Mouse (Mus musculus) ES-Bruce4 (cell line): Measurements from ENCODE around the gene Gm2016. TPM values are rescaled to one million over a fixed set of nuclear protein-coding genes. Genes with fewer than 3 reads are reported as not detected.
"Not testable (repeated sequence)": the region's sequence is repeated elsewhere in the genome, so short reads cannot be mapped to it uniquely, and the experiment has no call there.

Experiments
- H3K27ac ChIP-seq: 2 replicates; pipeline ENCODE4 v1.5.1; 2012; ENCODE audit warnings: low read length, inconsistent platforms; ENCODE audit not compliant: insufficient read depth
- H3K27me3 ChIP-seq: 2 replicates; pipeline ENCODE4 v1.6.1; 2012; ENCODE audit warnings: mild to moderate bottlenecking, low read length, inconsistent platforms; ENCODE audit not compliant: control insufficient read depth, poor library complexity, insufficient read depth, severe bottlenecking
- H3K36me3 ChIP-seq: 2 replicates; pipeline ENCODE4 v1.6.1; 2012; ENCODE audit warnings: inconsistent platforms, mild to moderate bottlenecking, low read length, moderate library complexity; ENCODE audit not compliant: control insufficient read depth, poor library complexity, insufficient read depth, severe bottlenecking
- H3K4me1 ChIP-seq: one replicate; pipeline ENCODE4 v1.8.1; 2011; ENCODE audit warnings: low read length; ENCODE audit not compliant: control insufficient read depth, insufficient read depth
- H3K4me3 ChIP-seq: 2 replicates; pipeline ENCODE4 v1.5.1; 2011; ENCODE audit warnings: low read depth, mild to moderate bottlenecking, low read length
- H3K9ac ChIP-seq: 2 replicates; pipeline ENCODE4 v1.6.1; 2012; ENCODE audit warnings: low read depth, mild to moderate bottlenecking, inconsistent platforms; ENCODE audit not compliant: poor library complexity, severe bottlenecking
- H3K9me3 ChIP-seq: replicated peaks from 2 replicates; pipeline ENCODE4 v1.6.1; 2012; ENCODE audit warnings: mild to moderate bottlenecking, low read length, inconsistent platforms; ENCODE audit not compliant: control insufficient read depth, poor library complexity, insufficient read depth, severe bottlenecking
- polyA plus RNA-seq: library from polyadenylated mRNA; stranded (reverse); fragments of >200 nt; gene quantifications from 2 replicates; pipeline ENCODE4 v1.2.4, GENCODE M21; 2011; ENCODE audit warnings: low read depth; ENCODE audit not compliant: missing spikeins, insufficient read depth, insufficient read length

Gm2016 gene
- not detected in 2 replicates for polyA plus RNA-seq

DNA sequence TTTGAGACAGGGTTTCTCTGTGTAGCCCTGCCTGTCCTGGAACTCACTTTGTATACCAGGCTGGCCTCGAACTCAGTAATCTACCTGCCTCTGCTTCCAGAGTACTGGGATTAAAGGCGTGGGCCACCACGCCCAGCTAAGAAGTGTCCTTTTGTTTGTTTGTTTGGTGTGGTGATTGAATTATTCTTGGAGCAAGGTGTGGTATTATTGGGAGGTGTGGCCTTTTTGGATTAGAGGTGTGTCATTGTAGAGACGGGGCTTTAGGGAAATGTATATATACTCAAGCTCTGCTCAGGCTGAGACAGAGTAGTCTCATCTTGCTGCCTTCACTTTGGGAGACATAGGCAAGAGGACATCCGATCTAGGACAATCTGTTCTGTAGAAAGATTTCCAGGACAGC lies at the start of gene Gm2016:
Gm2016 (plus strand) TSS at position 301 of the 400 bp plus-strand sequence.
- H3K27me3 ChIP-seq, H3K36me3 ChIP-seq, H3K27ac ChIP-seq, H3K9me3 ChIP-seq, H3K4me3 ChIP-seq, H3K9ac ChIP-seq, H3K4me1 ChIP-seq: not testable (repeated sequence)

DNA sequence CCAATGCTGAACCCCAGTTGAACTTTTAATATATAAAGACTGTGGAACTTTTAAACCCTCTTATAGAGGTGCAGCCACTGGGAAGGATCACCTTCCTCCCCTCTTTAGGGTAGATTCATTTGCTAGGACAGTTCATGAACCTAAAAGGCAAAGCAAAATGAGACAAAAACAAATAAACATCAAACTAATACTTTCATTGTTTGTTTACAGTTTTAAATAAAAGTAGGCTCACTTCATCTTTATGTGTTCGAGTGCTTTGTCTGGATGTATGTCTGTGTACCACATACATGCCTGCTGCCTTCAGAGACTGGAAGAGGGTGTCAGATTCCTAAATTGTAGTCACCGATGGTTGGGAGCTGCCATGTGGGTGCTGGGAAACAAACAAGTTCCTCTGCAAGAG lies 31.6 kb upstream of the Gm2016 start, which contains the start of gene Gm2001:
Gm2001 (minus strand) TSS at position 101 of the 400 bp plus-strand sequence.
- H3K27me3 ChIP-seq, H3K9me3 ChIP-seq, H3K4me1 ChIP-seq, H3K36me3 ChIP-seq, H3K4me3 ChIP-seq, H3K9ac ChIP-seq, H3K27ac ChIP-seq: not testable (repeated sequence)

DNA sequence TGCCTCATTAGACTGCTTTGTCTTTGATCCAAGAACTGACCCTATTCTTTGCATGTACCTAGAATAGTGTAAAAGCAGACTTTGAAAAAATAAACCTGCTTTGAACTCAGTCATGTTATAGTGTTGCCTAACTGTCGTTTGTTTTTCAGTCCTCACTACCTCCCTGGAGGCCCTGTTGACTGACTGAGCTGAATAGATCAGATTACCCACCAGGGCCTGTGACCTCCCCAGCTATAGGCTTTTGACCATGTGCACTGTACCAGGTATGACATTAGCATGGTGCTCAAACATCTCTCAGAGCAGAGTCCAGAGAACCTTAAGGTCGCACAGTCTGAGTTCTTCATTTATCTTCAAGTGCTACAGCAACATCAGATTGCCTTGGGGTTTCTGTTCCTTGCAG lies 23.2 kb upstream of the Gm2016 start:
- not testable (repeated sequence) for H3K4me3 ChIP-seq, H3K9me3 ChIP-seq, H3K9ac ChIP-seq, H3K4me1 ChIP-seq, H3K27ac ChIP-seq, H3K36me3 ChIP-seq, H3K27me3 ChIP-seq

DNA sequence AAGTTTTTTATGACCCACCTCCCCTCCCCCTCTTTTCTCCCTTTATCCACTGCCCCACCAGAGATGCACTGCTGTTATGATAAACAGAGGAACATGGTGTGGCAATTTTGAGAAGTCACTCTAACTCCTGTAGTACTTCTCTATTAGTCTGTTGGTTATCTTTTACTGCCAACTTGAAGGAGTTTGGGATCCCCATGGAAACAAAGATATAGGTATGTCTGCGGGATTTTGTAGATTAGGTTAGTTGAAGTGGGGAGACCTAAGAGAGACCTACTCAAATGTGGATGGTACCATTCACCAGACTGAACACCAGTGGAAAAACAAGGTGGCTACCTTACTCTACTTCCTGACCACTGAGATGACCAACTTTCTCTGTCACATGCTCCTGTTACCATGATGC lies 17.8 kb upstream of the Gm2016 start:
- H3K4me1 ChIP-seq, H3K9me3 ChIP-seq, H3K4me3 ChIP-seq, H3K36me3 ChIP-seq, H3K27me3 ChIP-seq, H3K27ac ChIP-seq, H3K9ac ChIP-seq: not testable (repeated sequence)

DNA sequence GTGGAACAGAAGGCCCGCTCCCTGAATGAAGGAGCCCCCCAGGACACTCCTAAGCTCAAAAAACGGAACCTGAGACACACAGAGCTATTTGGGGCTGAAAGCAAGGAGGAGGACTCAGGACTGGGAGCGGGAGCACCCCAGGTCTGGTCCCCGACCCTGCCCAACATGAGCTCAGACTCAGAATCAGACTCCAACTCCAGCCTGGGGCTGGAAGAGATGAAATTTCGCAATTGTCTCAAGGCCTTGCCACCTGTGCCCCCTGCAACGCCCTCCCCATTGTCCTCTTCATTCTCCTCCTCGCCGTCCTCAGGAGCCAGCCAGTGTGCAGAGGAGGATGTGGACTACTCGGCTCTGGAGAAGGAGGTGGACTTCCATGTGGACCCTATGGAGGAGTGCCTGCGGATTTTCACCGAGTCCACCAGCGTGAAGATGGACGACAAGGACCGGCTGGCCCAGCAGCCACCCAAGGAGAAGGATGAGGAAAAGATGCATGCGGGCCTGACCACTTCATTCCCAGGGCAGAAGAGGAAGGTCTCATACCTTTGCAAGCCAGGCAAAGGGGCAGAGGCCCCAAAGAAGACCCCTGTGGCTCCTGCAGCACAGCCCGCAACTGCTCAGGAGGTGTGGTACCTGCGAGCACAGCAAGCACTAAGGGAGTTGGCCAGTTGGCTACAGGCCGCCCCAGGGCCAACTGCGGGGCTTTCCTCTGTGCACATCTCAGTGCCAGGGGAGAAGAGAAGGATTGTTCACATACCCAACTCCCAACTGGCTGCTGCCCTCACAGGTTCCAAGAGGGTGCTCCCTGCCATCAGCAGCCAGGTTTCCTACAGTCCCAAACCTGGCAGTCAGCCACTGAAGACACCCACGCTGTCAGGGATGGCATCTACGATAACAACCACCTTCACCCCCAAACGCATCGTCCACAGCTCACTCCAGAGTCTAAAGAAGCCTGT lies 11.9 kb upstream of the Gm2016 start:
- not testable (repeated sequence) for H3K27ac ChIP-seq, H3K9me3 ChIP-seq, H3K4me1 ChIP-seq, H3K36me3 ChIP-seq, H3K27me3 ChIP-seq, H3K4me3 ChIP-seq, H3K9ac ChIP-seq

DNA sequence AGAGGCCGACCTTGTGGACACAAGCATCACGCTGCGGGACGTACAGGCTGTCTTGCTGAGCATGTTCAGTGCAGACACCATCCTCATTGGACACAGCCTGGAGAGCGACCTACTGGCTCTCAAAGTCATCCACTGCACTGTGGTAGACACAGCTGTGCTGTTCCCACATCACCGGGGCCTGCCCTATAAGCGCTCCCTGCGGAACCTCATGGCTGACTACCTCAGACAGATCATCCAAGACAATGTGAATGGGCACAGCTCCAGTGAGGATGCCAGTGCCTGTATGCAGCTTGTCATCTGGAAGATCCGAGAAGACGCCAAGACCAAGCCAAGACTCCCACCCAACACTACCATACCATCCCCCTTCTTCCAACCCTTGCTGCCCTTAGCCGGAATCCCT lies 10.2 kb upstream of the Gm2016 start:
- not testable (repeated sequence) for H3K9ac ChIP-seq, H3K4me3 ChIP-seq, H3K27ac ChIP-seq, H3K9me3 ChIP-seq, H3K27me3 ChIP-seq, H3K36me3 ChIP-seq, H3K4me1 ChIP-seq

DNA sequence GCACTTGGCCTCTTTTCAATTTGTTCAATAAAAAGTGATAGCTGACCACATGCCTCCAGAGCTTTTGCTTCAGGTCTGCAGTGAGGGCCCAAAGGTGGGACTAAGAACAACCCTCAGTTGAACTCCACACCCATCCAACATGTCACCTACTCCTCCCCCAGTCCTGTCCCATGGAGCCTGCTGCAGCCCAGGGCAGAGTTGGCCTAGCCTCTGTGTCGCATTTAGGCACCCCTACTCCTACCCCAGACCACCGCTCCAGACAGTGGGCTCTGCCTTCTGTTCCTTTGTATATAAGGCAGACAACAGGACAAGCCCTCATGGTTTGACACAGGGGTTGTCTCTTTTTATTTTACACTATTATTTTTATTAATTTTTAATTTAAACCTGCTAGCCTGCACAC lies 9.8 kb upstream of the Gm2016 start:
- H3K27ac ChIP-seq, H3K36me3 ChIP-seq, H3K9me3 ChIP-seq, H3K27me3 ChIP-seq, H3K9ac ChIP-seq, H3K4me3 ChIP-seq, H3K4me1 ChIP-seq: not testable (repeated sequence)

DNA sequence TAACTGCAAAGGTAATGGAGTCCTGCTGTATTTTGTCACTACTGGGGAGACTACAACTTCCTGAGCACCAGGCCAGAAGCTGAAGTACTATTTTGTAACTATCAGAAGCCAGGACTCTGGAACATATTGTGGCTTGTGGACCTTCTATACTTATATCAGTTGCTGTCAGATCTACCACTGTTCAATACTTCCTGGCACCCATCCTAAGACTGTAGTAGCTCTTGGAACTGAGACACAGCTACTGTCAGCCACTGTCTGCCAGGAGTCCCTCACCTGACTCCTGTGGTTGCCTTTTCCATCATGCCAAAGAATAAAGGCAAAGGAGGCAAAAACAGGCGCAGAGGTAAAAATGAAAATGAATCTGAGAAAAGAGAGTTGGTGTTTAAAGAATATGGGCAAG lies 21.2 kb downstream of the Gm2016 start, which contains the start of gene Gm2022:
Gm2022 (plus strand) TSS at position 301 of the 400 bp plus-strand sequence.
- not testable (repeated sequence) for H3K4me3 ChIP-seq, H3K27me3 ChIP-seq, H3K9me3 ChIP-seq, H3K9ac ChIP-seq, H3K4me1 ChIP-seq, H3K27ac ChIP-seq, H3K36me3 ChIP-seq

DNA sequence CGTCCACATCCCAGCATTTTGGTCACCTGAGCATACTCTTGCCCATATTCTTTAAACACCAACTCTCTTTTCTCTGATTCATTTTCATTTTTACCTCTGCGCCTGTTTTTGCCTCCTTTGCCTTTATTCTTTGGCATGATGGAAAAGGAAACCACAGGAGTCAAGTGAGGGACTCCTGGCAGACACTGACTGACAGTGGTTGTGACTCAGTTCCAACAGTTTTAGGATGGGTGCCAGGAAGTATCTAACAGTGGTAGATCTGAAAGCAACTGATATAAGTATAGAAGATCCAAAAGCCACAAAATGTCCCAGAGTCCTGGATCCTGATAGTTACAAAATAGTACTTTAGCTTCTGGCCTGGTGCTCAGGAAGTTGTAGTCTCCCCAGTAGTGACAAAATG lies 45.8 kb downstream of the Gm2016 start, which contains the start of gene Gm2035:
Gm2035 (minus strand) TSS at position 137 of the 400 bp plus-strand sequence.
- H3K27ac ChIP-seq, H3K4me3 ChIP-seq, H3K36me3 ChIP-seq, H3K27me3 ChIP-seq, H3K9me3 ChIP-seq, H3K4me1 ChIP-seq, H3K9ac ChIP-seq: not testable (repeated sequence)
